Mouse (Mus musculus) right cerebral cortex, postnatal 10 days (tissue): ENCODE data around the gene Ctsa.

Experiments used
- DNase-seq, 2 experiments: peaks; one replicate each; pipeline ENCODE4 v3.0.0; 2021; ENCODE audit warnings: low spot score in 2 of 2

The Ctsa gene

GRCm38 (mm10) chr2:164804533-164805331 lies 27.9 kb upstream of the Ctsa start, which contains the start of the genes Acot8 and Zswim3:
Gene Acot8, minus strand, starts transcription at chr2:164804882.
Gene Zswim3, plus strand, starts transcription at chr2:164805098.
- peak; percentile 99 for DNase-seq

- DNase-seq, result no peak
Observed at GRCm38 (mm10) chr2:164805332-164805718, 27.3 kb upstream of the Ctsa start.

GRCm38 (mm10) chr2:164806614-164807013 lies 26.1 kb upstream of the Ctsa start:
- DNase-seq, result no peak

GRCm38 (mm10) chr2:164813557-164813956 lies 19.1 kb upstream of the Ctsa start:
- DNase-seq, result no peak

GRCm38 (mm10) chr2:164815348-164815747 lies 17.3 kb upstream of the Ctsa start:
- no peak for DNase-seq

GRCm38 (mm10) chr2:164815821-164816220 lies 16.9 kb upstream of the Ctsa start:
- no peak for DNase-seq

- DNase-seq, result no peak
Observed at GRCm38 (mm10) chr2:164817206-164817605, 15.5 kb upstream of the Ctsa start.

- no peak for DNase-seq
Observed at GRCm38 (mm10) chr2:164817703-164818102, 15.0 kb upstream of the Ctsa start.

GRCm38 (mm10) chr2:164821060-164821459 lies 11.6 kb upstream of the Ctsa start:
- DNase-seq, result peak in 1 of 2 experiments; percentile 35

GRCm38 (mm10) chr2:164822636-164823165 lies 10.0 kb upstream of the Ctsa start, which contains the start of gene Zswim1:
Gene Zswim1, plus strand, starts transcription at chr2:164822686.
- peak; percentile 100 for DNase-seq

- DNase-seq, result no peak
Observed at GRCm38 (mm10) chr2:164823181-164823585, 9.5 kb upstream of the Ctsa start.

- DNase-seq, result no peak
Observed at GRCm38 (mm10) chr2:164823969-164824368, 8.7 kb upstream of the Ctsa start.

GRCm38 (mm10) chr2:164825521-164825920 lies 7.2 kb upstream of the Ctsa start:
- peak in 1 of 2 experiments; percentile 45 for DNase-seq

- peak in 1 of 2 experiments; percentile 33 for DNase-seq
Observed at GRCm38 (mm10) chr2:164827146-164827850, 5.4 kb upstream of the Ctsa start.

- DNase-seq, result no peak
Observed at GRCm38 (mm10) chr2:164828437-164828836, 4.2 kb upstream of the Ctsa start, which contains the start of gene Spata25. Gene Spata25, minus strand, starts transcription at chr2:164828537.

GRCm38 (mm10) chr2:164829090-164829489 lies 3.6 kb upstream of the Ctsa start:
- no peak for DNase-seq

- no peak for DNase-seq
Observed at GRCm38 (mm10) chr2:164831029-164831428, 1.6 kb upstream of the Ctsa start.

- no peak for DNase-seq
Observed at GRCm38 (mm10) chr2:164832032-164832747, 483 bp upstream of the Ctsa start.

GRCm38 (mm10) chr2:164833314-164833959 lies 764 bp downstream of the Ctsa start, which contains the start of gene Neurl2:
Gene Neurl2, minus strand, starts transcription at chr2:164833456.
- peak; percentile 95 to 97 for DNase-seq

GRCm38 (mm10) chr2:164834531-164834930 lies 1.9 kb downstream of the Ctsa start:
- no peak for DNase-seq

- no peak for DNase-seq
Observed at GRCm38 (mm10) chr2:164835164-164835563, 2.5 kb downstream of the Ctsa start.
